Mouse (Mus musculus): ENCODE data around the gene Dmxl2. TPM values are rescaled to one million over a fixed set of nuclear protein-coding genes. Genes with fewer than 3 reads are reported as not detected.

Dmxl2 gene
- total RNA-seq, 1 experiment from 2014 or later: 19.1 TPM

GRCm38 (mm10) chr9:54499791-54500190, 1.6 kb downstream of the Dmxl2 start:
- no peak for DNase-seq

GRCm38 (mm10) chr9:54499291-54499690, 2.1 kb downstream of the Dmxl2 start:
- no peak for DNase-seq

DNA sequence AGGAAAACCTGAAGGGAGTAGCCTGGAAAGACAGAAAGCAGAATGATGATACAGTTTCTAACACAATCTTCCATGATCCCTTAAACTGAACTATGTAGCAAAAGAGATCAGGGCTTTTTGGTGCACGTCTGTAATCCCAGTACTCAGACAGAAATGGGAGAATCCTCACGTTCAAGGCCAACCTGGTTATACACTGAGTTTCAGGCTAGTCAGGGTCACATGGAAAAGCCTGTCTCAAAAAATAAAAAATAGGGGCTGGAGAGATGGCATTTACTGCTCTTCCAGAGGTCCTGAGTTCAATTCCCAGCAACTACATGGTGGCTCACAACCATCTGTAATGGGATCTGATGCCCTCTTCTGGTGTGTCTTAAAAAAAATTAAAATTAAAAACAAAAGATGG, 11.0 kb downstream of the Dmxl2 start:
- no peak for DNase-seq

DNA sequence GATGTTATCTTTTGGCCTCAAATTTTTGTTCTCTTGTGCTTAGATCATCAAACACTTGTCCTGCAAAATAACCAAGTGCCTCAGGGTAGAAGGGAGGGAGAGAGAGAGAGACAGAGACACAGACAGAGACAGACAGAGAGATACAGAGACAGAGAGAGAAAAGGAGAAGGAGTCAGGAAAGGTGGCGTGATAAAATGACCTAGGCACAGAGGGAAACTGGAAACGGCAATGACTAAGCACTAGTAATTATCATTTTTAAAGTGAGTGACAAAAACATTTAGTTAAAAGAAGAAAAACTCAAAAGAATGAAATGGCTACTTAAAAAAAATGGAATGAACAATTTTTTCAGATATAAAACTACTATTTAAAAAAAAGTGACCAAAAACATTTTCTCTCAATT, 11.8 kb downstream of the Dmxl2 start:
- no peak for DNase-seq

GRCm38 (mm10) chr9:54484927-54485326, 16.5 kb downstream of the Dmxl2 start:
- no peak for DNase-seq

DNA sequence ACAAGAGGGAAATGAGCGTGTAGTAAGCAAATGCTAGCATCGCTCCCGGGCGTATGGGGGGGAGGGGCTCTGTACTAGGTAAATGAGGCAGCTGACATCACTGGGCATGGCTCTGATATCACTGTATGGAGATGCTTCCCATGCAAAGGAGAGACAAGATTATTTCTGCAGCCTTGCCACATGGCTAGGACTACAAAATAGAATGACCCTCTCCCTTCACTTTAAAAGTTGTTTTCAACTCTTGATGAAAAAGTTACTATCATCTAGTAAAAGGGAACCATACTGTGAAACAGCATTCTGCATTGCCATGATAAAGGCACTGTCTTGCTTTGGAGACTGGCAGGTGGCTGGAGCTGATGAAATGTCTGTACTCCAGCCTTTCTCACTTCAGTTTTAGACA, 18.2 kb downstream of the Dmxl2 start:
- DNase-seq: no peak

- DNase-seq: no peak
Measured at GRCm38 (mm10) chr9:54482763-54483162, 18.7 kb downstream of the Dmxl2 start.

- DNase-seq: no peak
Measured at GRCm38 (mm10) chr9:54479054-54479453, 22.4 kb downstream of the Dmxl2 start.

DNA sequence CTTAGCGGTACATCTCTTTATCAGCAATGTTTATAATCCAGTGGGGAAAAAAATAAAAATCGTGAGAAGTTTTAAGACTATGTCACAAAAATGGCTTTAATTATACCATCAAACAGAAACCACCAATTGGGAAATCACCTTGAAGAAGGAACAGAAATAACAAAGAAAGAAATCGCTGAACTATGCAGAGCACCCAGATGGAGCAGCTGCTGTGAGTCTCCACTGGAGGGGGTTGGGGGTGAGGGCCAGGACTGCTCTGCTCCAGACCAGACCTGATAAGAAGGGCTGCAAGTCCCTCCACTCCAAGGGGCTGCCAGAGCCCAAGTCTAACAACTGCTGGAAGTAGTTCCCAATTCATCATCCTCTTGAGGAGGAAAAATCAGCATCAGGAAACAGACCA, 23.3 kb downstream of the Dmxl2 start:
- DNase-seq: no peak

GRCm38 (mm10) chr9:54474546-54474945, 26.9 kb downstream of the Dmxl2 start:
- DNase-seq: no peak

- no peak for DNase-seq
Measured at GRCm38 (mm10) chr9:54474031-54474430, 27.4 kb downstream of the Dmxl2 start.

DNA sequence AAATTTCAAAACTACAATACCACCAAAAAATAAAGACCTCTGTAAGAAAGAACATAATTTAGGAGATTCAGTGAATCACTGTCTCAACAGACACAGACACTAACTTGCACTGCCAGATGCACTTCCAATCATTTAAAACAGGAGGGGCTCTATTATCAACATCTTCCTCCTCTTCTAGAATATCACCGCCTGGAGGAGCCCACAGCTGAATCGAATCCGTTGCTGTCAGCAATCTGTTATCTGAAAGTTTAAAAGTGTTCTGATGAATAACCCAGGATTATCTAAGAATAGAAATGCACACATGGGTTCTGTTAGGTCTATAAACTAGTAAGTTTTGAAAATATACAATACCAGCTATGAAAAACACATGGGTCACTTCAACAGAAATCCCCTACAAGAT, 28.6 kb downstream of the Dmxl2 start:
- DNase-seq: no peak

DNA sequence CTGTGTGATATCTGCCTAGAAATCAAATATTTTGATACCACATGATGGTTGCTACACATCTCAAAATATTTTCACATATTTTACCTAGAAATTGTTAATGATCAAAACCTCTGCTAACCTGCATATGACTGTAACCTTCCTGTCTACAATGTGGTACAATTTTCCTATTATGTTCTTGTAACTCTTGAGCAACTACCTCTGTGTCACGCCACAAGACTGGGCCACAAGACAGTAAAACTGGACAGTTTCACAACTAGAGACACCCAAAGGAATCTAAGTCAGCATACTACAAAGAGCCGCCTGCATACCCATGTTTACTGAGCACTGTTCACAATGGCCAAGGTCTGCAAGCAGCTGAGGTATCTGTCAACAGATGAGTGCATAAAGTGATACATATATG, 32.1 kb downstream of the Dmxl2 start:
- DNase-seq: no peak

- no peak for DNase-seq
Measured at GRCm38 (mm10) chr9:54467433-54467933, 33.9 kb downstream of the Dmxl2 start.

DNA sequence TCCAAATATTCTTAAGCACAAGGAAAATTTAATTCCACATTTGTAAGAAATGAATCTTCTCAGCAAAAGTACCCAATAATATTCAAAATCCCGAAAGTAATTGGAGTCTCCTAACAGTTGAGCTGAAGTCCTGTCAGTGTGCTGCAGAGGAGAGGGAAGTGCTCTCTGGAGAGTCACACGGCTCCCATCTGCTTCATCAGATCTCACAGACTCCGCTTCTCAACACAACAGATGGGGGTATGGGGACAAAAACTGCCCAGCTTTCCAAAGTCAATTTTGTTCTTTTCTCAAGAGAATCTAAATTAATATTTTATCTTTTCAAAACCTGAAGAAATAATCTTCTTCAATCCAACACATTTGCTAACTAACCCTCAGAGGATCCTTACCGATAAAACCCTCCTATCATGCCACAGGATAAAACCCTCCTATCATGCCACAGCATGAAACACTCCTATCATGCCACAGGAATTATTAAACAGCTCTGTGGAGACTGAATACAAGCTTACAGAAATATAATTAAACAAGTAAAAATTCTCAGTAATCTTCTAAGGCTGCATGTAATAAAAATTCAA, 37.9 kb downstream of the Dmxl2 start:
- no peak for DNase-seq

DNA sequence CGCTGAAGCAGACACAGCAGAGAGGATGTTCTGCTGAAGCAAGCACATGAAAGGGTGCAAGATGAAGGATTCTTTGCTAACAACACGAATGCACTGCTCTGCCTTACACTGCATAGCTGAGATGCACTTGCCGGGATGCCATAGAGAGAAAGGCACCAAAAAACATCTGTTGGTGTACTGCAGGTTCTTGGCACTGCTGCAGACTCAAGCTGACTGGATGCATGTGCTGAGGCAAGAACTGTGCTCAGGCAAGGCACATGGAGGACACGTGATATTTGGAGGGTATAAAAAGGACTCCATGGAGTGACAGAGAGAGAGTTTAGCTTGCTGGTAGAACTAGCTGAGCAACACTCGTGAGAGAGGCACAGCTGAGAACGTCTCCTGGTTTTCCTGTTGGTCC, 62.4 kb downstream of the Dmxl2 start:
- no peak for DNase-seq

DNA sequence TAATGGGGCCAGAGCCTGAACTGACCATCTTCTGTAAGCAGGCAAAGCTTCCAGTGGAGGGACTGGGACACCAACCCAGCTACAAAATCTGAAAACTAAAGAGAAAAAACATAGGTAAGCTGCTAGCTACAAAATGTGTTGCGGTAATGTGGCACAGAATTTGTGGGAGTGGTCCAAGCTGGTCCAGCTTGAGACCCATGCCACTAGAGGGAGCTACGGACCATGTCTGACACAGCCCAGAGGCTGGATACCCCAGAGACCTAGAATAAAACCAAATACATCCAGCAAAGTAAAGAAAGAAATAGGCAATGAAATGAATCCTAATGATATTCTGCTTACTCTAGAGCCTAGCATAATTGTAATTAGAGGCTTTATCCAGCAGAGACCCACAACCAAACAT, 63.2 kb downstream of the Dmxl2 start:
- peak; percentile 28 for DNase-seq

DNA sequence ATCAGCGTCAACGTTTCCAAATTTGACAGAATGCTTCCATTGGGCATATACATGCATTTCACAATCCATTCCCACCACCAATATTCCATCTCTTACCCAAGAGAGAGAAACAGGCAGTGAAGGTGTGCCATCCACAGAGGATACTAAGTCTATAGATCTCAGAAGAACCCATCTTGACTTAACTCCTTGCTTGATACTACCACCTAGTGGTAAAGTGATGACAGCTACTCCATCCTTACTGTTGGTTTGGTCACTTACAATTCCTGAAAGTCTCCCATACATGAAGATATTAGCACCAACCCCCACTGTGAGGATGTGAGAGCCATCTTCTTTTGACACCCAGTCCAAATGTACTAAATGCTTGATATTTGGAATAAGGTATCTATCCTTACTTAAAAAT, 85.2 kb downstream of the Dmxl2 start:
- no peak for DNase-seq

- DNase-seq: no peak
Measured at GRCm38 (mm10) chr9:54356756-54357155, 144.7 kb downstream of the Dmxl2 start.

GRCm38 (mm10) chr9:54342026-54342425, 159.4 kb downstream of the Dmxl2 start:
- DNase-seq: no peak

- DNase-seq: peak; percentile 28
Measured at GRCm38 (mm10) chr9:54336532-54337144, 164.8 kb downstream of the Dmxl2 start.

GRCm38 (mm10) chr9:54335582-54335981, 165.8 kb downstream of the Dmxl2 start:
- no peak for DNase-seq

- DNase-seq: no peak
Measured at GRCm38 (mm10) chr9:54329201-54329600, 172.2 kb downstream of the Dmxl2 start.

- no peak for DNase-seq
Measured at GRCm38 (mm10) chr9:54323456-54323855, 178.0 kb downstream of the Dmxl2 start.
